Mouse (Mus musculus) G1E (cell line): ENCODE measurements around the gene Asic2.

Source experiments
- CTCF ChIP-seq: IDR thresholded peaks from 2 replicates; pipeline ENCODE4 v1.5.1; 2012; ENCODE audit warnings: low read depth, low read length, inconsistent platforms, mixed read lengths
- TAL1 ChIP-seq: conservative IDR thresholded peaks from 2 replicates; pipeline ENCODE4 v1.6.1; 2012; ENCODE audit warnings: low read depth, low read length, inconsistent platforms, mixed read lengths

- no peak for TF ChIP-seq CTCF
- no peak for TF ChIP-seq TAL1
These were observed 1091.1 kb downstream of the Asic2 start for GRCm38 (mm10) chr11:80877131-80877651.
